Mouse (Mus musculus): ENCODE results near the gene Tmem107. TPM values are rescaled to one million over a fixed set of nuclear protein-coding genes. Genes with fewer than 3 reads are reported as not detected.
"Not testable (repeated sequence)": the region's sequence is repeated elsewhere in the genome, so short reads cannot be mapped to it uniquely, and the experiment has no call there.

Tmem107 gene
- total RNA-seq, 2 experiments from 2014 or later: 14.2 to 16.9 TPM

DNA sequence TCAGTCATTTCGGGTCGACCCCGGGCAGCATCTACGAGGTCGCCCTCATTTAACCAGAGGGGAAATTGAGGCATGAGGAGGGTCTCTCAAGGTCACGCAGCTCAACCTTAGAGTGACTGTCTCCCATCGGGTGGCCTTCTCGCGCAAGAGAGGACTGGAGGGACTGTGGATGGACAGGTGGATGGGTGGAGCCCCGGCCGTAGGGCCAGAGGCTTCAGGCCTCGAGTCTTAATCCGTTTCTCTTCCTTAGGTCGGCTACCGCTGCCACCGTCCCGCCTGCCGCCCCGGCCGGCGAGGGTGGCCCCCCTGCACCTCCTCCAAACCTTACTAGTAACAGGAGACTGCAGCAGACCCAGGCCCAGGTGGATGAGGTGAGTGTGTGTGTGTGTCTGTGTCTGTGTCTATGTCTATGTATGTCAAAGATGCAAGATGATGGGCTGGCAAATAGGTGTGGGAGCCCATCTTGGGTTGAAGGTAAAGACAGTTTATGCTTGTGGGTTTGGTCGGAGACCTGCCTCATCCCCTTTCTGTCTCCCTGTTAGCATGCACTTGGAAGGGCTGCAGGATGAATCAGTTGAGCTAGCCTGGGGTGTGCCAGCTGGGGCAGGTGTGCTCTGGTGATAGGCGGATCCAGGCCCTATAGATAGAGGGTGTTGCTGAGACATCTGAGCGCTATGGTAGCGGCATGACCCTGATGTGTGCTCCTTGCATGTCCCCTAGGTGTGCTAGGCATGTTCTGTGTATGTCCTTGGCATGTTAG is 18.4 kb downstream of the Tmem107 start:
- DNase-seq (ENCODE audit: low spot score in 2 of 2): no peak
- intact Hi-C loops (cut with DNase I): no loop called here

DNA sequence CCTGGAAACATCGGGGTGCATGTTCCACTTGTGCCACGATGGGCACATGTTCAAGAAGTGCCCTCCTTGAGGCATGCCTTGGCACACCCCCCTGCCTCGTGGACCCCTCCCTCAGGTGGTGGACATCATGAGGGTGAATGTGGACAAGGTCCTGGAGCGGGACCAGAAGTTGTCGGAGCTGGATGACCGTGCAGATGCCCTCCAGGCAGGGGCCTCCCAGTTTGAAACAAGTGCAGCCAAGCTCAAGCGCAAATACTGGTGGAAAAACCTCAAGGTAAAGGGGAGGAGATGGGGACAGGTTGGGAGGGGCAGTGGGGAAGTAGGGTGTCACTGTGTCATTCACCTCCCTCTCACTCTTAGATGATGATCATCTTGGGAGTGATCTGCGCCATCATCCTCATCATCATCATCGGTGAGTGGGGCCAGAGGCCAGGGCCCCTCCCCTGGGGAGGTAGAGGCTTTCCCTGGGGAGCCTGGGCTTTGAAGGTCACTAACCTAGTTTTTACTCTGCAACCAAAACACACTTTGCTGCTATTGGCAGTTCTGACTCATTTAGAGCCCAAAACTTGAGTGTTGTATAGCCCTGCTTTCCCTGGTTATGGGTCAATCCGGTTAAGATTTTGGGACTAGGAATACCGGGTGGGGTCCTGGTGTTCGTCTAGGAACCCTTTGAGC is 19.1 kb downstream of the Tmem107 start:
- intact Hi-C loops (cut with DNase I): no loop called here
- DNase-seq (ENCODE audit: low spot score in 2 of 2): no peak

DNA sequence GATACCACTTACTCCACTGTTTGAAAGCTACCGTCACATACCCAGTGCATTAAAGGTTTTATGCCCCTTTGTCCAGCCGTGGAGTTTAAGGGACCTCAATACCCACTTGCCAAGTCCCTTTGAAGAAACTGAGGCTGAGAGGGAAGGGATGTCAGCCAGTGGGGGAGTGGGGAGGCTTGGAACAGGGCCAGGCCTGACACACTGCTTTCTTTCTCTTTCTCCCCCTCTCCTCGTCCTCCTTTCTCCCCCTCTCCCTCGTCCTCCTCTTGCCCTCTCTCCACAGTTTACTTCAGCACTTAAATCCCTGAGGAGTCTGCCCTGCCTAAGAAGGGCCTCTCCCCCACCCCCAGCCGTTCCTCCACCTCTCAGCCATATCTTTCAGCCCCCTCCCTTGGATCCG is 19.8 kb downstream of the Tmem107 start:
- intact Hi-C loops (cut with DNase I): no loop called here
- no peak for DNase-seq (ENCODE audit: low spot score in 2 of 2)

DNA sequence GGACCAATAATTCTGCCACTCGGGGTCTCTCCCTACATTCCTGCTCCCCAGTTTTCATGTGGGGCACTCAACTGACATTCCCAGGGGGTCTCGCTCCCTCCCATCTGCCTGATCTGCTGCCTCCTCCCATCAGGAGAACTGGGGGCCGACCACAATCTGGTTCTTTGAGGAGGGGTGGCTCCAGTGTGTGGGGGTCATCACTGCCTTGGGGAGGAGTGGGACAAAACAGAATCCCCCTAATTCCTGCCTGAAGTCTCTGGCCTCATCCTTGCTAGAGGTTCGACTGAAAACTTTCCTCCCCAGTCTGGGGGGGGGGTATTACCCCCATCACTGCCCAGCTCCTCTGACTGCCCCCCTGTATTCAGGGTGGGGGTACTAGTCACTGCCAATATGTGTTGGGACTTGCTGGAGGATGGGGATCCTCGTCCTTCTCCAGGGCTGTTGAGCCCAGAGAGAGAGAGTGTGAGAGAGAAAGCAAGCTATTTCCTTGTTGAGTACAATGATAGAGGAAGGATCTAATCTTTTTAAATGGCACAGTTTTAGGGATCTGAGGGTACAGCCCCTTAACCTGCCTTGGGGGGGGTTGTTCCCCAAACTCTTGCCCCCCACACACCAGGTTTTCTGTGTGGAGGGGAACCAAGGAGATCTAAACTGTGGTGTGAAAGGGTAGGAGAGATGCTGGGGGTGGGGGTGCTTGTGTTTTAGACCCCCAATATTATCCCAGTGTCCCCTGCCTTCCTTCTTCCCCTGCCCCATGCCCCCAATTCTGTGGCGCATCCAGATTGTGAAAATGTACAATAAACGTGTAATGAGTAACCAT is 21.2 kb downstream of the Tmem107 start:
- DNase-seq (ENCODE audit: low spot score in 2 of 2): no peak
- intact Hi-C loops (cut with DNase I): no loop called here

DNA sequence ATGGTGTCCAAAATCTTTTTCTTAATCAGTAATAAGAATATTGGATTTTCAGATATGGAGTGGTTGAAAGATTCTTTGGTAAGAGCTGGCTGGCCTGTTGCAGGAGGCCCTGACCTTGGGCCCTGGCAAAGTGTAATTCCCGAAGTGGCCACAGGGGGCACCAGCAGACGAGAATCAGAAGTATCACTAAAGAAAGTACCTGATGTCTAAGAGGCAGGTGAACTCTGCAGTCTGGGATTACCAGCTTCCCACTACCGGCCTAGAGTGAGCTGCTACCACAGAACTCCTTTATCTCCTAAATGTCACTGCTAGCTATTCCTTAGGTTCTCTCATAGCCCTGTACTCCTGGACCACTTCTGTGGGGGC is 21.8 kb downstream of the Tmem107 start:
- intact Hi-C loops (cut with DNase I): no loop called here
- peak; percentile 83 to 85 for DNase-seq (ENCODE audit: low spot score in 2 of 2)

DNA sequence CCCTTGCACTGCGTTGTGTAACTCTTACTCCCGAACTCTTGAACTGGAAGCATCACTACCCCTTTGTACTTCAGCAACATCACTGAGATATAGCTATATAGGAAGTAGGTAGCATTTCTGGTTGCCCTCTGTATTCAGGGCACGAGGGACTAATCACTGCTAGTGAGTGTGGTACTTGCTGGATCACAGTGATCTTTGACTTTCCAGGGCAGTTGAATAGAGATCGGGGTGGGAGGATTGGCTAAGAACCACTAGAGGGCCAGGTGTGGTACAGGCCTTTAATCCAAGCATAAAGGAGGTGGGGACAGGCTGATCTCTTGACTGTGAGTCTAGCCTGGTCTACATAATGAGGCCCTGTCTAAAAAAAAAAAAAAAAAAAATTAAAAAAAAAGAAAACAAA is 22.3 kb downstream of the Tmem107 start:
- intact Hi-C loops (cut with DNase I): no loop called here
- no peak for DNase-seq (ENCODE audit: low spot score in 2 of 2)

DNA sequence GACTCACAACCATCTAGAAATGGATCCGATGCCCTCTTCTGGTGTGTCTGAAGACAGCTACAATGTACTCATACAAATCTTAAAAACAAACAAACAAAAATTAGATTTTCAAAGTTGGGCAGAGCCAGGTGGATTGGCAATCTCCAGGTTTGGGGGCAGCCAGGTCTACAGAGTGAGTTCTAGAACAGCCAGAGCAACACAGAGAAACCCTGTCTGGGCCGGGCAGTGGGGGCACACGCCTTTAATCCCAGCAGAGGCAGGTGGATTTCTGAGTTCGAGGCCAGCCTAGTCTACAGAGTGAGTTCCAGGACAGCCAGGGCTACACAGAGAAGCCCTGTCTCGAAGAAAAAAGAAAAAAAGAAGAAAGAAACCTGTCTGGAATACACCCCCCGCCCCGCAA is 23.2 kb downstream of the Tmem107 start:
- intact Hi-C loops (cut with DNase I): not testable (repeated sequence)

DNA sequence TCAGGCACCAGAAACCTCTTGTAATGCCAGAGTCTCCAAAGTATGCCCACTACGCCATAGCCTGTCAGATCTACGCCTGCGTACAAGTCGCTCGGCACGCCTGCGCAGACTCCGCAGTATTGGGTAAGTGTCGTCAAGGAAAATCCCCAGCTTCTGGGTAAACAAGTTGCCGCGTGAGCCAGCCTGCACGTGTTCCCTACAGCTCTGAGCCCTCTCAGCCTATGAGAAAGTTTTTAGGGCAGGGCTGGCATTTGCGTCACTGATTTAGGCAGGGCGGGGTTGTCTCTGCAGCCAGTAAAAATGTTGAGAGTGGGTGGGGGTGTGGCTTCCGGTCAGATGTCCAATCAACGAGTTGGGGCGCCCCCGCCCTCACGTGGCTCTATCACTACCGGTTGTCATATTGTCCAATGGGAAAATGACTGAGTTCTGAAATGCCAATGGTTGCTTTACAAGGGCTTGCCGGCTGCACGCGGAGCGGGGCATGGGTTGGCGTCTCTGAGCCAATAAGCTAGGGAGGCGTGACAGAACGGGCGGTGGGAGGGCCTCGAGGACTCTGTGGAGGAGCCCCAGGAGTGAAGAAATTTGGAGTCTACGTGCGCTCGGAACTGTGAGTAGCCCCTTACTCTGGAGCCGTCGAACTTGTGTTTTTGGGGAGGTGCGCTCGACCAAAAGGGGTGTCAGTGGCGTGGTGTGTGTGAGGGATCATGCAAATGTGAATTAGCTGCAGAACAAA is 24.3 kb downstream of the Tmem107 start, which contains the start of gene Per1:
Gene Per1 (plus strand): TSS at position 521 of the 733 bp plus-strand sequence.
- intact Hi-C loops (cut with DNase I): loop anchor here (5.0 kb wide), 1 partner anchor 322 kb away; no protein-coding TSS in a partner anchor
- DNase-seq (ENCODE audit: low spot score in 2 of 2): peak; percentile 99 to 100

More for the DNA sequence above, 23.2 kb downstream of the Tmem107 start:
- DNase-seq (ENCODE audit: low spot score in 2 of 2): not testable (repeated sequence)

DNA sequence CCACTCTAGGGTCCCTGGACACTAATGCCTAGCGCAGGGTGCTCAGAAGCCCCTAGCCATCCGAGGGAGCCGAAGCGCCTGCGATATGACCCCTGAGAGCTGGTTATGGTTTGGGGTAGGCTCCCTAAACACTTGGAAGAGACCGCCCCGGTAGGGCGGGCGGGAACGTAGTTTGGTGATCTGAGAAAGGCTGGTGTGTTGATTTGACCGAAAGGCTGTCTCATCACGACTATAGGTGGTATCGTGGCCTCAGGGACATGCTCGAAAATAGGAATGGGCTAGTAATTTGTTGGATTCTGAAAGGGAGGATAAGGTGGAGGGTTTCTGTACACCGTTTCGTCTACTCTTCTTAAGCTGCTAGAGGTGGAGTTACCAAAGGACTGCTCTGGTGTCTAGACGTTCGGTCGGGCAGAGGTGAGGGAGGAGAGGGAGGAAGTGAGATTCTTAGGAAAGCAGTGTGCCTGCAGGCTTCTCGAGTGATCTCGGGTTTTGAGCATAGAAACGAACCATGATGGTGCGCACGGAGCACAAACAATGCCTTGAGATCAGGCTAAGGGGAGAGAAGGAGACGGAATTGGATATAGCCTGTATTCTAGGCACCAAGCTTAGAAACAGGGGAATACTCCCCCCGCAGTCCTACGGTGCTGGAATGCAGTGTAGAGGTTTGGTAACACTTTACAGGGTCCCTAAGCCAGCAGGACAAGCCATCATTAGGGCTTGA is 25.1 kb downstream of the Tmem107 start:
- intact Hi-C loops (cut with DNase I): loop anchor here (5.0 kb wide), 1 partner anchor 322 kb away; no protein-coding TSS in a partner anchor
- no peak for DNase-seq (ENCODE audit: low spot score in 2 of 2)

DNA sequence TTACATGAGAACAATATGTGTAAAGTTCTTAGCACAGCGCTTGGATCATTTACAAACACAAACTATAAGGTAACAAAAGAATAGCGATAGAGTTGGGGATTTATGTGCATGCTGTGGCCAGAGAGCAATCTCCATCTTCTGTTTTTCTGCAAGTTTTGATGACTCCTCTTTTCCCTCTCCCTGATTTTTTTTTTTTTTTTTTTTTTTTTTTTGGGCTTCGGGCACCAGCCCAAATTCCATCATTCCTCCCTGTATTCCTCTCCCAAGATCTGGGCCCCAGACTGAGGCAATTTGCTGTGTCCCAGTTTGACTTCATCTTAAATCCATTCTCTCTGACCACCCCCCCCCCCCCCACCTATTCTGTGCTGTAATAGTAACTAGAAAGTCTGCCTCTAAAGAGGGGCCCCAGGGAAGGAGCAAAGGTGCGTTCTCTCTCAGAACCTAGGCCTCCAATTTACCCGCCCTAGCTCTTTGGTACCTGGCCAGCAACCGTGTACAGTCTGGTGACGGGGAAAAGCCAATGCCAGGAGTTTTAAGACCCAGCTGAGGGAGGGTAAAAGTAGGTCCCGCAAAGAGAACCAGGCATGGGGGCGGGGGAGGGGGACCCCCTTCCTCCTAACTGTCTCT is 25.9 kb downstream of the Tmem107 start:
- DNase-seq (ENCODE audit: low spot score in 2 of 2): no peak
- intact Hi-C loops (cut with DNase I): loop anchor here (5.0 kb wide), 1 partner anchor 321 kb away; no protein-coding TSS in a partner anchor

DNA sequence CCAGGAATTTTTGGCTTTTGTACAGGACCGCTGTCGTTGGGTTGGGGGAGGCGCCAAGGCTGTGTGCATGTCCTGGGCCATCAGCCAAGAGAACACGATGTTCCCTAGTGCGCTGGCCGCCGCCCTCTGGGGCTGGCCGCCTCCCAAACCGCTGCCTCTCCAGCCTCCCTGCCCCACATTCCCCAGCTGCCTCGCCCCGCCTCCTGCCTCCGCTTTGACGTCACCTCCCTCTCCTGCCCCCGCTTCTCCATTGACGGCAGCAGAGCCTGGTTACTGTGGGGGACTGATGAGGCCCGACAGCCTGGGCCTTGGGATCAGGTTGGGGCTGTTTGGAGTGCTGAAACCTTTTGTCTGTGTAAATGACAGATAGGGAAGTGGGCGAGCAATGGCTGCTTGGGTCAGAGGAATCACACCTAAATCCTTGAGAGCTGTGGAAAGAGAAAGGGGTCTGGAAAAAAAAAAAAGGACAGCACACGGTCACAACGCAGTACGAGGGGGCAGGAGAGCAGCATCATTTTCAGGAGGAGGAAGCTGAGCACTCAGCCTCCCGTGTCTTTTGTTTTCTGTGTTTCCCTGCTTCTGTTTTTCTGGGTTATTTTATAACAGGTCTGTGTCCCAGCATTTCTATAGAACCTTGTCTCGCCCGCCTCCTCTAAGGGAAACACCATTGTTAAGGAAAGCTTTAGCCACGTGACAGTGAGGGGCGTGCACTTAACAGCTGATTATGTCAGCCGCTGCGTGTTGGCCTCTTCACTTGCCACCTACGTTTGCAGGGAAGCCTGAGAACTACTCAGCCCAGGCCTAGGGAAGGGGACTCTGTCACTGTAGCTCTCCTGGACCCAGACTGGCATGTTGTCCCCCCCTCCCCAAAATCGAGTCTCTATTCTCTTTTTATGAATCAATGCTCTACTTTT is 26.6 kb downstream of the Tmem107 start:
- peak; percentile 97 to 100 for DNase-seq (ENCODE audit: low spot score in 2 of 2)
- intact Hi-C loops (cut with DNase I): loop anchor here (5.0 kb wide), 1 partner anchor 320 kb away; no protein-coding TSS in a partner anchor

DNA sequence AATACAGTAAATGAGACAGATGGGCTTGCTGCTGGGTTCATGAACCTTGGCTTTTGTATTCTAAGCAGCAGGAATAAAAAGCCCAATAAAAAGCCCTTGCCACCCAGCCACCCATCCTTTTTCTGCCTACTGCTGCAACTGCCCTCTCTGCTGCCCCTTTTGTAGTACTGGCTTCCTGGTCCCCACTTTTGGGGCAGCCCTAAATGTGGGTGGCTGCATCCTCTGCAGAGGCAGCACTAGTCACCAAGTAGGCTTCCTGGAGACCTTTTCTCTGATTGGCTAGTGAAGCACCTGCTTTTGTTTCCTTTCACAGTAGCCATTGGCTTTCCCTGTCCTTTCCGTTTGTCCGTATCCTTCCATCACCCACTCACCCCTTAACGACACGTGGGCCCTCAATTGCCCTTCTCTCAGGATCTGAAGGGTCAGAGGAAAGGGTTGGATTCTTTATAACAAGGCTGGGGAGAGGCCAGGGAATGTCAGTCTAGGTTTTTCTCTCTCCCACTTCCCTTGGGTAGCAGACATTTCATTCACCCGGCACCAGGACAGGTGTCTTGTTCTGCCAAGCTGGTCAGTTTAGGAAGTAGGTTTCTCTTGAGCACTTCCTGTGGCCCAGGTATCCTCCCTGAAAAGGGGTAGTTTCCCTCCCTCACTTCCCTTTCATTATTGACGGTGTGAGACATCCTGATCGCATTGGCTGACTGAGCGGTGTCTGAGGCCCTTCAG is 27.6 kb downstream of the Tmem107 start:
- intact Hi-C loops (cut with DNase I): loop anchor here (5.0 kb wide), 1 partner anchor 319 kb away; no protein-coding TSS in a partner anchor
- DNase-seq (ENCODE audit: low spot score in 2 of 2): no peak

DNA sequence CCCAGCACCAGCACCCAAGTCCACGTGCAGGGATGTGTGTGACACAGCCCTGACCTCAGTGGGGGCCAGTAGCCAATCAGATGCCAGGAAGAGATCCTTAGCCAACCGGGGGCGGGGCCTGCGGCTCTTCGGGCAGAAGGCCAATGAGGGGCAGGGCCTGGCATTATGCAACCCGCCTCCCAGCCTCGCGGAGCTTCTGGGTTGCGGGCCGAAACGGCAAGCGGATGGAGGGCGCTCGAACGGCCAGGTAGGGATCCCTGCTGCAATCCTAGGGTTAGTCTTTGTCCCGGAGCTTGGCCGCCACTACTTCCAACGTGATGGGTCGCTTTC is 28.1 kb downstream of the Tmem107 start:
- intact Hi-C loops (cut with DNase I): loop anchor here (5.0 kb wide), 1 partner anchor 319 kb away; no protein-coding TSS in a partner anchor
- DNase-seq (ENCODE audit: low spot score in 2 of 2): peak; percentile 95 to 98

DNA sequence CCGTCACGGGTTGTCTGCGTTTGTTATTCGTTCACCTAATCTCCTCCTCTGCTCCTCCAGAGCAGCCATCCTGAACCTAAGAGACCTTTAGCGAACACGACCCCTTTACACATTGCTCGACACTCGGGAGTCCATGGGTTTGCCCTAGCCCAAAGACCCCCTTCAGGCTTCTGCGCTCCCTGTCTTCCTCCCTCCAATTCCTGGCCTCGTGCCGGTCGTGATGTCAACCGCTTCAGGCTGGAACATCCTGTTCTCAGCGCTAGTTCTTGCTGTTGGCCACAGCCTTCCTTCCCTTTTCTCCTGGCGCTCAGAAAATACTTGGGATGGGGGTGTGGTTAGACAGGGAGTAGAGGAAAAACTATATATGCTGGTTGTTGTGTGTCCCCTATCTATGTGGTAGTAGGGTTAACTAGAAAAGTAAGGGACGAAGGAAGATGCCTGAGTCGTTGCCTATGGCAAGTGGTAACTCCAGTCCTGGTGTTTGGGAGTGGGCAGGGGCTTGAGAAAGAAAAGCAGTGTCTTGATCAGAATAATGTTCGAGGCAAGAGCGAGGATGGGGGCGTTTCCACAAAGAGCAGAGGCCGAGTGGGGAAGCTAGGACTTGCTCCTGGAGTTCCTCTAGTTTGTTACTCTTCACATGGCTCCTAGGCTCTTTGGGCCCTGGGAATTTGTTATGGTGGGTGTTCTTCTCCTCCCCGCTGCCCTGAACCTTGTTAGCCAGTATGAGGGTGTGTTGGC is 28.7 kb downstream of the Tmem107 start:
- intact Hi-C loops (cut with DNase I): loop anchor here (5.0 kb wide), 1 partner anchor 318 kb away; no protein-coding TSS in a partner anchor
- peak; percentile 79 to 81 for DNase-seq (ENCODE audit: low spot score in 2 of 2)

DNA sequence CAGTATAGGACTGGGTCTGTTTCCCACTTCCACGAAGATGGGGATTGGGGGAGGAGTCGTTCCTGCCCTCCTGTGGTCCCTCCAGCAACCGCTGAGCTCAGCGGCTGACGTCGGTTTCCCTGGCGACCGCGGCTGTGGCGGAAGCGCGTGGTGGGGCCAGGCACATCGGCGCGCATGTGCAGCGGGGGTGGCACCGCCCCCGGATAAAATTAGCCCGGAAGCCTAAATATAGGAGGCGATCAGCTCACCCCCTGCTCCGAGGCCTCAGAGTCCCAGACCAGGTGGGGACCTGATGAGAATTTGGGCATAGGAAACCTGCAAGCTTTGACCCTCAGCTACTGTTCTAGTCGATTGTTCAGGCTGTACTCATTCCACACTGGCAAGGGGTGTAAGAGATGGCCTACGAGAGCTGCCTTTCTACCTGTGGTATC is 29.3 kb downstream of the Tmem107 start:
- intact Hi-C loops (cut with DNase I): loop anchor here (1.0 to 5.0 kb wide), 2 partner anchors 10 to 317 kb away; no protein-coding TSS in a partner anchor
- DNase-seq (ENCODE audit: low spot score in 2 of 2): peak; percentile 89 to 95

Data from left cerebral cortex, postnatal 14 days (tissue).